Mouse (Mus musculus) embryo, embryonic 10 days (tissue): ENCODE measurements at regions not wholly inside any gene's neighbourhood (a gene's known extent, or its start where the extent isn't known, plus 50 kb on each side); places are given as distances from the start of the nearest gene placed in this dataset.

Source experiments
- DNase-seq: peaks from one replicate; pipeline ENCODE4 v3.0.0-alpha.2; 2015; ENCODE audit warnings: low spot score

- no peak for DNase-seq
Observed at GRCm38 (mm10) chr4:89446765-89447487, 136.1 kb upstream of the Cdkn2b start.

DNA sequence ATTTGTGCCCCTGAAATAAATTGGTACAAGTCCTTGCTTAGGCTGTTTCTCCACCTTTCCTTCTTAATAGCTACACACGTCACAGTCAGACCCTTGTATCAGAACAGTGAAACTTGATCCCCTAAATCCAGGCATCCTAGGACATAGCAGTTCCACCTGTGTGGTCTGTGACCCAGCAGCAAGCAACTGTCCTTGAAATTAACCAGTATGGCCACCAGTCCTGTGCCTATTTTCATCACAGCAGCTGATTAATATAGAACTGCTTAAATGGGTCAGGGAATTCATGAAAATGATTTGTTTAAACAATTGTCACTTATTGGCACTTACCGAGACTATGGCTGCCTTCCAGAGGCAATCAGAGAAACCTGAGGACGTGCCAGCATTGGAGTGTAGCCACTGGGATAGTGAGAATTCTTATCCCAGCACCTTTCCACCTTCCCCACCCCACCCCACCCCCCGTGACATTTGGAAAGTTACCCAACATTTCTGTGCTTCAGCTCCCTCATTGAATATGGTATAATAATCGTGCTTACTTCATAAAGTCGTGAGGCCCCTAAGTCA lies 135.4 kb upstream of the Cdkn2b start:
- peak; percentile 16 for DNase-seq

GRCm38 (mm10) chr4:89445214-89446155 lies 134.6 kb upstream of the Cdkn2b start:
- DNase-seq = no peak

DNA sequence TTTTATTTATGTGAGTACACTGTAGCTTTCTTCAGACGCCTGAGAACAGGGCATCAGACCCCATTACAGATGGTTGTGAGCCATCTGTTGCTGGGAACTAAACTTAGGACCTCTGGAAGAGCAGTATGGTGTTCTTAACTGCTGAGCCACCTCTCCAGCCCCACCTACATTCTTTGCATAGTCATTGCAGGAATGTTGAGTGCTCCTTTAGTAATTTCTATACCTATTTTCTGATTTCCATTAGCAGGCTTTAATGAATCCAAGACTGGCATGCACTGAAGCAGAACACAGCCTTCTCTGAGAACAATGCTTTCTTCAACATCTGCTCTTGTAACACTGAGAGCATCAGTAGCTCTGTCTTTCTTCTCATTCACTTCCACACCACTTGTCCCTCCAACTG lies 131.7 kb upstream of the Cdkn2b start:
- DNase-seq = no peak

DNA sequence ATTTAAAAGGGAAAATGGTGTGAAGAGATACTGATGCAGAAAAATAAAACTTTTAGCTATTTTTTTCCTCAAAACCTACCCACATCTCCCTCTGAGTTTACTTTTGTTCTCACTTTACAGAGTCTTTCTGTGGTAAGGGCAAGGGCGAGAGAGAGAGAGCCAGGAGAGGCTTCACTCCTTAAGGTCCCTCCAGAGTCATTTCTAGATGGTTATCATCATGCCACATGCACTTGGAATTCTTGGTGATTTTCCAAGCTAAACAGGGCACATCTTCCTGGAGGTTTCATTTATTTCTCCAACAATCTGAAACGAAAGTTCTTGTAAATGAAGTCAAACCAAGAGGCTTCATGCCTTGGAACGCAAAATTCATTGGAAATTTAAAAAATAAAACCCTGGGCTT lies 130.0 kb upstream of the Cdkn2b start:
- DNase-seq = no peak

DNA sequence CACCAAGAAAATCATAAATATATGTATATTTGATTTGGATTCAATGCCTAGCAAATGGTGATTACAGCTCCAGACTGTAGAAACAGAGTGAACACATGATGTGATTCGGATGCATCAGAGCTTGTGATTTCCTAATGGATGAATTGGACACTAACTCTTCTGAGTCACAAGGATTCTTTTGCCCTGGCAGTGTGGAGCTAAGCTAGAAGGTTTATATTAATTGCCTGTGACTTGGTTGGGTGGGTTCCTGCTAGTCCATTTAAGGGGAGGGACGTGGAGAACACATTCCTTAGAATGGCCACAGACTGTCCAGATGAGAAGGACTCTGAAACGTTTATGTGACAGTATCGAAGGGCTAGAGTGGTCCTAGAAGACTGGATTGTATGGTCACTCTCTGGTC lies 129.5 kb upstream of the Cdkn2b start:
- DNase-seq = no peak

DNA sequence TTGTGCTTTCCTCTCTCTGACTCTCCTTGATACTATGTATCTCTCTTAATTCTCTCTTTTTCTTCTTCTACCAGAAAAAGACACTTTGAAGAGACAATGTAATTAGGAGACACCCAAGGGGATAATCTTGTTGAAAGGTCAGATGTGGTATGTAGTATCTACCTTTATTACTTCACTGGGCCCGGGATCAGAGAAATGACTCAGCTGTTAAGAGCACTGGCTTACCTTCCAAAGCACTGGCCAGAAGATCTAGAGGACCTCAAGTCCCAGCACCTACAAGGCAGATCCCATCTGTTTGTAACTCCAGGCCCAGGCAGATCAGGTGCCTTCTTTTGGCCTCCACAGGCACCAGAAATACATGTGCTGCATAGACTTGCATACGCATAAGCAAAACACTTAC lies 127.8 kb upstream of the Cdkn2b start:
- DNase-seq = no peak

DNA sequence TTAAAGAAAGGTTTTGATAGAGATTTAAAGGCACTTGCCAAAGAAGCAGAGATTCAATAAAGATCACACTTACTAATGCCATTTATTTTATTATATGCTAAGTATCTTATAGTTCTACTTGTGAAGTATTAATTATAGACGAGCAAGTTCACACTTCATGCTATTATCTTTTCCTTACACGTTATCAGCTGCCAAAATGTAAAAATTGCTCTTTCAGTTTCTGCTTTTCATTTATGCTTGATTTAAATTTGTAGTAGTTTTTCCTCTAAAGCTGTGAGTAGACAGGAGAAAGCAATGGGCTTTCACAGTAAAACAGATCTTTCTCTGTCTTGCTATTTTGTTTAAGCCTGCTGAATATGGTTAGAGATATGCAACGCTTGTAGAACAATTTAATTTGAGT lies 125.9 kb upstream of the Cdkn2b start:
- DNase-seq = no peak

DNA sequence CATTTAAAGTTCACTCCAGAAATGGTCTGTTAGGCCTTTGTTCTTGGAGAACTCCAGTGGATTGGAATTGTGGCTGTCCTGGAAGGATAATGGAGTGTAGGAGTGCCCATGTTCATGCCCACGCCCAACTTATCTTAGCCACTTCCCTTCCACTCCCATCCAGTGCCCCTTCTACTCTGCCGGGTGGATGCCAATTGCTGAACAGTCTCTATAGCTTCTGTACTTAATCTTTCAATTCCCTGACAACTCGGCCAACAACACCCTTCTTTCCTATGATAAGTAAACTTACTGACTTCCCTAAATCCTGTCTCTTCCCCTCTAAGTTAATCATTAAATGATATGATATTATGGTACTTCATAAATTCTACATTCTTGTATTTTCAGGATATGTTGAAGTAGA lies 123.3 kb upstream of the Cdkn2b start:
- no peak for DNase-seq

DNA sequence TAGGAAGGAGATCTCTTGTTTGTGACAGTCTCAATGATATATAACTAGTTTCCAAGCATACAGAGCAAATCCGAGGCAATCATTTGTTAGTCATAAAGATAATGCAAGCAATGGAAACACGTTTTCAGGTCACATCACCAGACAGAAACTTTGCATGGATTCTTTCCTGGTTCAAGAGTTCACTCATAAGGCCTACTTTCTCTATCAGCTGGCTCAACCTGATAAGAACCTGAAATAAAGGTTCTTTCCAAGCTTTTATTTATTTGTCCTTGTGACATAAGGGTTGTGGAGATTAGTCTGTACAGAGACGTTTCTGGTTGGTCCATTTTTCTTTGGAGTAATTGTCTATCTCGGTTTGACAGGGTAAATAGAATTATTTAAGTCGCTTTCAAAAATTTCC lies 122.7 kb upstream of the Cdkn2b start:
- DNase-seq = no peak

- DNase-seq = no peak
Observed at GRCm38 (mm10) chr4:89431520-89431919, 120.7 kb upstream of the Cdkn2b start.

DNA sequence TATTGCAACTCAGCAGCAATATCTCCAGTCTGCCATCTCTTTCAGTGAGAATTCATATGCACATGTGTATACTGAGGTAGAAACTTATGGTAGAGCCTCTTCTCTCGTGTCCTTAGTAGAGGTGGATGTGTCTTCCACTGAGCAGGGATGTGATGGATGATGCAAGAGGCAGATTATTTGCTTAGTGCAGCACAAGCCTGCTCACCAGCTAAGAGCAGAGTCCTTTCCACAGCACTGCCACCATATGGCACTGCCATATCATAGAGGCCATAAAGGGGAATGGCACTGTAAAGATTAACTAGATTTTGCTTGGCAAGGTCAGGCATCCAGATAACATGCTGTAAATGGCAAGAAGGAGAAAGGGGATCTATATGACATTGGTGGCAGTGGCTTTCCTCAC lies 117.6 kb upstream of the Cdkn2b start:
- DNase-seq = no peak

DNA sequence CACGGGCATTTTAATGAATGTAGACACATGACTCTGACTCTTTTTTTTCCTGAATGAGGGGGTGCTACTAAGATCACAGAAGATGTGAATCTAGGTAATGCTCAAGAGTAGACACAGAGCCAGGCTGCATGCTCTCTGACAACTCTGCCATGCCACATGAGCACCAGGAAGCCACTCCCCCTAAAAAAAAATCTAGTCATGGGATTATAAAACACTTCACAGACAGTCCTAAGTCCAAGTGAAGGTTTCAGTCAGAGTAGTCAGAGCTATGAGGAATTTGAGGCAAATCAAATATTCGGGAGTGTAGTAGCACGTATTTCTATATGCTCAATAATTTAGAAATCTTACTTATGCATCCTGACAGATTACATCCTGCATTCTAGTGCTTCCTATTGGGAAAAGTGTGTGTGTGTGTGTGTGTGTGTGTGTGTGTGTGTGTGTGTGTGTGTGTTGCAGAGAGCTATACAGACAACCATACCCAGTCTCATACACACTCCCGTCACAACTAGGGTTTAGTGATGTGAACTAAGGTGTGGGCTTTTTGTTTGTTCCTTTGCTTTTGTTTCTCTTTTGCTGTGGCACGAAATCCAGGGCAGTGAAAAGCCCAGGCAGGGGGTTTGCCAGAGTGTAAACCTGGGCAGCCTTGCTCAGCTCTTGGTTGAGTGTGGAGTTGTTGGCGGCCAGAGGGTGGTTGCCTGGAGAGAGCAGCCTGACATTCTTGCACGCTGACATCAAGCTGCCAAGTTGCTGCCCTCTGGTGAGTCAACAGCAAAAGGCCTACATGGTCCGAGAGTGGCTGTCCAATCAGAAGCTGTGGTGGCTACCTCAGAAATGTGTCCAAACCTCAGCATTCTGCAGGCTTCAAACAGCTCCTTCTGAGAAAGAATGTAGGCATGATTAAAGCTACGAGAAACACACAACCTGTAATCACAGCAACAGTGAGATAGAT lies 116.8 kb upstream of the Cdkn2b start:
- peak; percentile 68 for DNase-seq

DNA sequence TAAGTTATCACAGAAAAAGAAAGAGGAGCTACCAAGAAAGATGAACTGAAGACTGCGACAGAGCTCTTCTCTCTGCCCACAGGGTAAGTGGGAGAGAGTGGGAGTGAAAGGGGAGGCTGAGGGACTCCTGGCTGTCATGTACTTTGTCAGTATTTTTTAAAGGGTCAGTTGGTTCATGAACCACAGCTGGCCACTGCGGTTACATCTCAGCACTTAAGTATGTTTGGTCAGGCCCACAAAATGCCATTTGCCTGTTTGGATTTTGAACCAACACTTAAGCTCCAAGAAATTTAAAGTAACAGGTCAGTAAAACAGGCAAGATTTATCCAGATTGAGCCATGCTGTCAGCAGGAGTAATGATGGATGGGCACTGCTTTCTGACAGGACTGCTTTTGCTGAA lies 115.1 kb upstream of the Cdkn2b start:
- no peak for DNase-seq

GRCm38 (mm10) chr4:89421694-89422354 lies 111.0 kb upstream of the Cdkn2b start:
- DNase-seq = no peak

DNA sequence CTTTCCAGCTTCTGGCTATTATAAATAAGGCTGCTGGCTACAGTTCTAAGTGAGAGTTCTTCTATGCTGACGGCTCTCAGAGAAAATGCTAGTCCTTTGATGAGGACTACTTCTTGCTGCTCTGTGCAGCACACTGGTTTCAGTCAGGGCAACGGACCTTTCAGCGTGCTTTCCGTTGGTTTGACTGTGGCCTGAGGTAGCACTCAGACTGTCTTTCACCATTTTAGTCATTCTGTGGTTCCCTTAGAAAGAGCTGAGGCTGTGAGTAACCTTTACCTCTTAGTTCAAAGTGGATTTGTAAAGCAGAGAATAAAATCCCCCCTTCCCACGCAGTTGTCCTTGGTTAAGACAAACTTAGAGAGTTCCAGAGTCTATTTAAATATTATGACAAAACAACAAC lies 110.0 kb upstream of the Cdkn2b start:
- DNase-seq = no peak

DNA sequence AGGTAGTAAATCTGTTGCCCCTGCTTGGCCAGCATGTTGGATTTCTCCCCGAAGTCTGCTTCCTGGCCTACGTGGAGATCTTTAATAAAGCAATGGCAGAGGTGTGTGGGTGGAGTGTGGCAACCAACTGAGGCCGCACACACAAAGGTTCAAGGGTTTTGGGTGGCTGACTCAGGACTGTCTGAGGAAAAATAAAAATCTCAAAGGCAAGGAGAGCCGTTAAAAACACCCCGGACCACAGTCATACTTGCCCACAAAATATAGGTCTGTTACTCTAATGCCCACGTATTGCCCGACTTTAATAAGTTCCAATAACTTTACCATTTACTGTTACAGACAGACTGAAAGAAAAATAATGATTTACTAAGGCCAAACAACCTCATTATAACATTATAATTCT lies 108.7 kb upstream of the Cdkn2b start:
- no peak for DNase-seq

DNA sequence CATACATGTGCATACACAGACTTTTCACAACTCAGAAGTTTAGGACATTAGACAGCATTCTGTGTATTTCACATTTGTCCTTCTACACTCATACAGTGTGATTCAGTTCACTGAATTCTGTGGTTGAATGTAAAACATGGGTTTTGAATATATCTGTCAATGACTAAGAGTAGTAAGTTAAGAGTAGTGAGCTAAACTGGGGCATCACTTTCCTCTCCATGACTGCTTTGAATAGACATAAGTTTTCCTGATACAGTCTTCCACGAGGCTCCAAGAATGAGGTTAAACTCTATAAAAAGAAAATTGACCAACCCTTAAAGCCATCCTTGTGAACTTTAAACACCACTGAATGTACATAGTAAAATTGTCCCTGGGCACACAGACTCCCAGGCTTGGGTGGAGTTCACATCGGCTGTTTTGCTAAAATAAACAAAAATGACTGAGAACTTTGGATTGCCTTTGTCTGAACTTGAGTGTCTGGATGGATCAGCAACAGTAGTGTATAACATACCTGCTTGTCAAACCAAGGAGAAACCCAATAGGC lies 94.9 kb upstream of the Cdkn2b start:
- no peak for DNase-seq

DNA sequence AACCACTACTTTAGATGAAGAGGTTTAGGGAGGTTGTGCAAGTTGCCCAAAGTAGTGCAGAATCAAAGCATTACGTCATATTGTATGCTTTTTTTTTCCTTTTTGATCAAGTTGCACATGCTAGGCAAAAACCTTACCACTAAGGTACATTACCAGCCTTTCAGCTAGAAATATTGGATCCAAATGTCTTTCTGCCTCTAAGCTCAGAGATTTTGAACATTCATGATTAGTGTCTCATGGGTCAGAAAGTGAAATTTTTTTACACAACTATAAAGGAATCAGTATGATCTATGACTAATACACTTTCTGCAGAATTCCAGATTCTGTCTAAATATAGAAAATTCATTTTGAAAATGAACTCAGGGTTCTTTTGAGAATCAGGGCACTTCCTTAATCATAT lies 92.3 kb upstream of the Cdkn2b start:
- no peak for DNase-seq

DNA sequence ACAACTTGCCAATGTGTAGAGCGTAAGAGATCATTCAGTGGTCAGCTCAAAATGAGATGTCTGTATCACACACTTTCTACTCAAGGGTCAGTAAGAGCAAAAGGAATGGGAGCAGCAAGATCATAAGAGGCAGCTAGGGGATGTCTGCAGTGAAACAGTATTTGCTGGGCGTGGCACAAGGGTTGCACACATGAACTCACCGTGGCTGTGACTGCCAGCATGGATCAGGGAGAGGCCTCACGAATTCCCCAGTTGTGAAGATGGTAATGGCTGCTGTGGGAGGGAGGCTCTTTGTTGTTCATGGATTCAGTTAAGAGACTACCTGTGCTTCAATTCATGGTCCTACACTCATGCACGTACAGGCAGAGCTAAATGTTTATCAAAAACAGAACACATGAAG lies 91.5 kb upstream of the Cdkn2b start:
- no peak for DNase-seq

DNA sequence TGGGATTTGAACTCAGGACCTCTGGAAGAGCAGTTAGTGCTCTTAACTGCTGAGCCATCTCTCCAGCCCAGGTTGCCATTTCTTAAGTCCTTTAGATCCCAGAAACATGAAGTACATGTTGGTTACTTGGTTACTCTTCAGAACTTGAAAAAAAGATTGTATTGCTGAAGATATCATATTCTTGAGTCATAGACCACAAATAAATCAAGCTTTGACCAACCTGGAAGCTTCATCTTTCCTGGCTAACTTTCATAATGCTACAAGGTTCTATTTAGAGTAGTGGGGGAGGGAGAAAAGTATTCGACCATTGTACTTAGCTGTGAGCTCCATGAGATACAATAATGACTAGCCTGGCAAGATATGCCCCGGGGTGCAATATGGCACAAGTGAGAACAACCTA lies 90.9 kb upstream of the Cdkn2b start:
- no peak for DNase-seq
